Mouse (Mus musculus): ENCODE data around the gene Nufip2. TPM values are rescaled to one million over a fixed set of nuclear protein-coding genes. Genes with fewer than 3 reads are reported as not detected.

Nufip2 gene
- 6.3 and 10.8 TPM in 2 replicates for polyA plus RNA-seq (2012; rRNA removed; ENCODE audit: low replicate concordance)

GRCm38 (mm10) chr11:77685383-77686265 lies at the start of gene Nufip2:
Gene Nufip2, plus strand, starts transcription at chr11:77686155.

GRCm38 (mm10) chr11:77725183-77725582 lies 39.2 kb downstream of the Nufip2 start, which contains the start of gene Cryba1:
Gene Cryba1, minus strand, starts transcription at chr11:77725283.

DNA sequence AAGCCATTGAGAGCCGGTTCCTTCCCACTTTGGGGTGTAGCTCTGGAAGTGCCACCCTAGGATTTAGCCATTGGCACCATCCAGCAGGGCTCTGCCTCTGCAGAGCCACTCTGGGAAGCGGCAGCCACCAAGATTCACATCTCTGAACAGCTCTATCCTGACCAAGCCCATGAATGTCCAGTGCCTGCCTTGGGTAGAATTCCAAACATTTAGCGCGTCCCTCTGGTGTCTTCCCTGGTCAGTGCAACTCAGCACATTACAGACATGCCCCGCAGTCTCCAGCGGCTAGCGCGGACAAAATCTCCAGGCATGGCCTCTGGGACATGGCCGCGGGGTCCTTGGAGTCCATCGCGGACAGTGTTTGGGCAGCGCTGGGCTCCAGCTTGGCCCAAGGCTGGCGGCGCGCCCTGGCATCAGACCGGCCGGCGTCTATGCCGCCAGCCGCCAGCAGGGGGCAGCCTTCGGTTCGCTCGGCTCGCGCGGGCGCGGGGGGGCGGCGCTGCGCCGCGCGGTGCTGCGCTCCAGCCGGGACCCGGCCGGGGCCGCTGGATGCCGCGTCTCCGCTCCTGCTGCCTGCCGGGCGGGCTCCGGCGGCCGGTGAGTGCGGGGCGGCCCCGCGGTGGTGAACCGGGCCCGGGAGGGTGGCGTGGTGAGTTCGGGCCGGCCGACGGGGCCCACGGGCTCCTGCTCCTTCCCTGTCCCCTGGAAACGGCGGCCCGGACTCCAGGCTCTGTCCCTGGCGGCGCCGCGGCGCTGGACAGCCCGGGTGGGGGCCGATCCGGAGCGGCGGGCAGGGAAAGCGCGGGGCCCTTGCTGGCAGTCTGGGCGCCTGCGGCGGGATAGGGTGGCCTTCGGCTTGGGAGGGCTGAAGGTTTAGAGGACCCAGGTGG lies 77.1 kb downstream of the Nufip2 start, which contains the start of gene Myo18a:
Gene Myo18a (plus strand): TSS at position 464 of the 890 bp plus-strand sequence.

GRCm38 (mm10) chr11:77787707-77788106 lies 101.8 kb downstream of the Nufip2 start, which contains the start of gene Gm10277:
Gene Gm10277, minus strand, starts transcription at chr11:77787747.

Other genes with a start within 250 kb of the Nufip2 start
- 0.31 and 1.5 TPM in 2 replicates for gene Coro6, start 223.7 kb upstream of the Nufip2 start, polyA plus RNA-seq (2012; rRNA removed; ENCODE audit: low replicate concordance)
- 15.3 and 23.8 TPM in 2 replicates for gene Ankrd13b, start 196.5 kb upstream of the Nufip2 start, polyA plus RNA-seq (2012; rRNA removed; ENCODE audit: low replicate concordance)
- 76.1 and 101 TPM in 2 replicates for gene Git1, start 192.6 kb upstream of the Nufip2 start, polyA plus RNA-seq (2012; rRNA removed; ENCODE audit: low replicate concordance)
- 2.6 and 5.3 TPM in 2 replicates for gene Abhd15, start 171.0 kb upstream of the Nufip2 start, polyA plus RNA-seq (2012; rRNA removed; ENCODE audit: low replicate concordance)
- gene Trp53i13, start 170.2 kb upstream of the Nufip2 start, polyA plus RNA-seq (2012; rRNA removed; ENCODE audit: low replicate concordance): 27.2 and 67.7 TPM in 2 replicates
- not detected in 2 replicates for gene Gm10392, start 167.0 kb upstream of the Nufip2 start, polyA plus RNA-seq (2012; rRNA removed; ENCODE audit: low replicate concordance)
- gene Taok1, start 78.3 kb upstream of the Nufip2 start, polyA plus RNA-seq (2012; rRNA removed; ENCODE audit: low replicate concordance): 0.78 and 0.92 TPM in 2 replicates
- gene Cryba1, start 39.1 kb downstream of the Nufip2 start, polyA plus RNA-seq (2012; rRNA removed; ENCODE audit: low replicate concordance): not detected in 2 replicates
- gene Myo18a, start 77.1 kb downstream of the Nufip2 start, polyA plus RNA-seq (2012; rRNA removed; ENCODE audit: low replicate concordance): 106 and 148 TPM in 2 replicates
- gene Gm10277, start 101.6 kb downstream of the Nufip2 start, polyA plus RNA-seq (2012; rRNA removed; ENCODE audit: low replicate concordance): not detected in 2 replicates
- 10.3 and 10.4 TPM in 2 replicates for gene Pipox, start 207.9 kb downstream of the Nufip2 start, polyA plus RNA-seq (2012; rRNA removed; ENCODE audit: low replicate concordance)
- 0.30 and 0.61 TPM in 2 replicates for gene Sez6, start 244.6 kb downstream of the Nufip2 start, polyA plus RNA-seq (2012; rRNA removed; ENCODE audit: low replicate concordance)

Data from duodenum, adult 2 months (tissue).